Mouse (Mus musculus) mesoderm, embryonic 11.5 days (tissue): Measurements from ENCODE around the gene Adgrg2.
A peak's percentile ranks its signal among the peaks of the same experiment; 100 is the strongest.

Source experiments
- DNase-seq: peaks from one replicate; pipeline ENCODE4 v3.0.0-alpha.2; 2012; ENCODE audit warnings: low read depth, low spot score

Adgrg2 gene

GRCm38 (mm10) chrX:160390464-160390956 lies at the start of gene Adgrg2:
Adgrg2 (plus strand) TSS chrX:160390690.
- DNase-seq: peak; percentile 9

GRCm38 (mm10) chrX:160350995-160351394 lies 39.5 kb upstream of the Adgrg2 start:
- no peak for DNase-seq

GRCm38 (mm10) chrX:160351967-160352677 lies 38.4 kb upstream of the Adgrg2 start:
- no peak for DNase-seq

GRCm38 (mm10) chrX:160384748-160385501 lies 5.6 kb upstream of the Adgrg2 start:
- DNase-seq: no peak

GRCm38 (mm10) chrX:160385502-160385772 lies 5.1 kb upstream of the Adgrg2 start:
- no peak for DNase-seq

- no peak for DNase-seq
Measured at GRCm38 (mm10) chrX:160412930-160413453, 22.5 kb downstream of the Adgrg2 start.

GRCm38 (mm10) chrX:160413881-160414395 lies 23.4 kb downstream of the Adgrg2 start:
- no peak for DNase-seq

- no peak for DNase-seq
Measured at GRCm38 (mm10) chrX:160418397-160418796, 27.9 kb downstream of the Adgrg2 start.

GRCm38 (mm10) chrX:160423737-160424136 lies 33.2 kb downstream of the Adgrg2 start:
- no peak for DNase-seq

- no peak for DNase-seq
Measured at GRCm38 (mm10) chrX:160426486-160426885, 36.0 kb downstream of the Adgrg2 start.

- DNase-seq: no peak
Measured at GRCm38 (mm10) chrX:160426930-160427329, 36.4 kb downstream of the Adgrg2 start.

GRCm38 (mm10) chrX:160432192-160432591 lies 41.7 kb downstream of the Adgrg2 start:
- DNase-seq: no peak

- DNase-seq: no peak
Measured at GRCm38 (mm10) chrX:160441272-160441671, 50.8 kb downstream of the Adgrg2 start.

- no peak for DNase-seq
Measured at GRCm38 (mm10) chrX:160448351-160448750, 57.9 kb downstream of the Adgrg2 start.

- no peak for DNase-seq
Measured at GRCm38 (mm10) chrX:160449363-160449762, 58.9 kb downstream of the Adgrg2 start.

GRCm38 (mm10) chrX:160455686-160456085 lies 65.2 kb downstream of the Adgrg2 start:
- DNase-seq: no peak

GRCm38 (mm10) chrX:160471257-160471786 lies 80.8 kb downstream of the Adgrg2 start:
- DNase-seq: no peak

GRCm38 (mm10) chrX:160489784-160490183 lies 99.3 kb downstream of the Adgrg2 start:
- no peak for DNase-seq

- DNase-seq: no peak
Measured at GRCm38 (mm10) chrX:160494333-160494732, 103.8 kb downstream of the Adgrg2 start.

- DNase-seq: no peak
Measured at GRCm38 (mm10) chrX:160494921-160495320, 104.4 kb downstream of the Adgrg2 start.

- DNase-seq: no peak
Measured at GRCm38 (mm10) chrX:160496473-160496872, 106.0 kb downstream of the Adgrg2 start.

GRCm38 (mm10) chrX:160501095-160501494 lies 110.6 kb downstream of the Adgrg2 start:
- no peak for DNase-seq
